Mouse (Mus musculus): ENCODE data around the gene Gm14419.
"Not testable (repeated sequence)": the region's sequence is repeated elsewhere in the genome, so short reads cannot be mapped to it uniquely, and the experiment has no call there.

The Gm14419 gene

DNA sequence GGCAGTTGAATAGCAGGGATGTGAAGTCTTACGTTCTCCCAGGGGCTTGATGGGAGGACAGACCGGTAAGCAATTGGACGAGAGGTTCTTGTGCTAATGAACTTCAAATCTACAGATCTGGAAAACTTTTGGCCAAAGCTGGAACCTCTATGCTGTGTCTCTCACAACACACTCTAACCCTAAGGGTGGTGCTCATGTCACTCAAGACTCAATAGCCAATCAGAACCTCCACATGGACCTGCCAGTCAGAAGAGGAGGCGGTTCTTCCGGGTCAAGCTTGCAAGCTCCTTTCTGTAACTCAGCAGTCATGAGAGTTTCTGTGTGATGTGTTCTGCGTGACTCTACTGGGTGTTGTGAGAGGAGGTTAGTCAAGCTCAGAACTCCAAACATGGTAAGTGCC, at the start of gene Gm14419:
Gene Gm14419, plus strand, starts transcription at position 301 of the 400 bp plus-strand sequence.
- DNase-seq (ENCODE audit: low spot score in 2 of 2), result not testable (repeated sequence)

All from natural killer cell, adult 2 months (primary cell).